Mouse (Mus musculus) stomach, embryonic 14.5 days (tissue): ENCODE results near the gene Naaladl1. TPM values are rescaled to one million over a fixed set of nuclear protein-coding genes. Genes with fewer than 3 reads are reported as not detected.

Experiments
- ATAC-seq: fragments of 200-750 bp; cut with Nextera tagmentation; 2 replicates; pipeline ENCODE4 v1.8.0; 2017; ENCODE audit warnings: low read depth, moderate TSS enrichment; ENCODE audit not compliant: insufficient number of reproducible peaks, insufficient read depth, low FRiP score
- H3K27ac ChIP-seq: fragments of 300-500 bp; sonication (generic); 2 replicates; pipeline ENCODE4 v1.5.1; 2014; ENCODE audit warnings: mild to moderate bottlenecking, low read length, moderate library complexity, mixed read lengths
- H3K27me3 ChIP-seq: fragments of 300-500 bp; sonication (generic); 2 replicates; pipeline ENCODE4 v1.6.1; 2014; ENCODE audit warnings: low read length, control low read depth, mixed read lengths; ENCODE audit not compliant: control insufficient read depth, insufficient read depth
- H3K36me3 ChIP-seq: fragments of 300-500 bp; sonication (generic); 2 replicates; pipeline ENCODE4 v1.6.1; 2014; ENCODE audit warnings: mild to moderate bottlenecking, control low read depth, low read length, moderate library complexity, mixed read lengths; ENCODE audit not compliant: control insufficient read depth, insufficient read depth
- H3K4me1 ChIP-seq: fragments of 300-500 bp; sonication (generic); 2 replicates; pipeline ENCODE4 v1.6.1; 2014; ENCODE audit warnings: low read length, control low read depth, mixed read lengths; ENCODE audit not compliant: control insufficient read depth, insufficient read depth
- H3K4me2 ChIP-seq: fragments of 300-500 bp; sonication (generic); replicated peaks from 2 replicates; pipeline ENCODE4 v1.6.1; 2014; ENCODE audit warnings: low read depth, low read length, control low read depth
- H3K4me3 ChIP-seq: fragments of 300-500 bp; sonication (generic); 2 replicates; pipeline ENCODE4 v1.5.1; 2014; ENCODE audit warnings: low read depth, low read length, control low read depth
- H3K9ac ChIP-seq: fragments of 300-500 bp; sonication (generic); replicated peaks from 2 replicates; pipeline ENCODE4 v1.6.1; 2014; ENCODE audit warnings: low read depth, mild to moderate bottlenecking, control low read depth, low read length, moderate library complexity, mixed read lengths
- H3K9me3 ChIP-seq: fragments of 300-500 bp; sonication (generic); 2 replicates; pipeline ENCODE4 v1.6.1; 2016; ENCODE audit warnings: low read depth, low read length, control low read depth; ENCODE audit not compliant: control insufficient read depth
- WGBS: fragments of 180-500 bp; shearing (Covaris S2); extraction: QIAGEN DNeasy Blood & Tissue Kit; methylation state at CpG from one replicate; pipeline ENCODE4 v1.1.7; 2014; 5-methylcytosine and 5-hydroxymethylcytosine counted together
- polyA plus RNA-seq: library from polyadenylated mRNA; unstranded; fragments of >200 nt; fragmentation: Nextera tagmentation; extraction: Ambion mirVana; gene quantifications from 2 replicates; pipeline ENCODE4 v1.2.1, GENCODE M21; 2014

The Naaladl1 gene
- polyA plus RNA-seq, 1 experiment from 2014 or later: 0.54 TPM

DNA sequence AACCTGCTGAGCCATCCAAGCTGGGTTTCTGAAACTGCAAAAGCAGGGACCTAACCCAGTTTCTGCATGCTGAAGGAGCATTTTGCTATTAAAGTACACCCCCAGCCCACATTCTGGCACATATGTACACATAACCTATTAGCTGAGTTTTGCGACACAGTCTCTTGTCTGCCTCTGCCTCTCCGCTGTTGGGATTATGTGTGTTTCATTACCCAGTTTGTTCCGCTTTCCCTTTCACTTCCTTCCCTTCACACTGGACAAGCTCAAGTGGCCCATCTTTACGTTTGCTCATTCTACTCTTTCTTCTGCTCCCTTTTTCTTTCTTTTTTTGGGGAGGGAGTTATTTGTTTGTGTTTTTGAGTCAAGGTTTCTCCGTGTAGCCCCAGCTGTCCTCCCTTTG is 31.7 kb upstream of the Naaladl1 start:
- no peak overlapping the region for H3K9ac ChIP-seq
- H3K36me3 ChIP-seq: peaks cover 25% of the 10 kb centered on the region
- 93% methylated on average over 5 of the region's 5 CpGs for WGBS
- ATAC-seq: no peak
- H3K27ac ChIP-seq: no peak overlapping the region
- peaks cover 7% of the 10 kb centered on the region; the same call in 1 of the 2 replicates for H3K4me1 ChIP-seq
- H3K4me2 ChIP-seq: no peak overlapping the region
- no peak overlapping the region for H3K4me3 ChIP-seq
- H3K27me3 ChIP-seq: no peaks in the 10 kb centered on the region
- no peaks in the 10 kb centered on the region for H3K9me3 ChIP-seq

DNA sequence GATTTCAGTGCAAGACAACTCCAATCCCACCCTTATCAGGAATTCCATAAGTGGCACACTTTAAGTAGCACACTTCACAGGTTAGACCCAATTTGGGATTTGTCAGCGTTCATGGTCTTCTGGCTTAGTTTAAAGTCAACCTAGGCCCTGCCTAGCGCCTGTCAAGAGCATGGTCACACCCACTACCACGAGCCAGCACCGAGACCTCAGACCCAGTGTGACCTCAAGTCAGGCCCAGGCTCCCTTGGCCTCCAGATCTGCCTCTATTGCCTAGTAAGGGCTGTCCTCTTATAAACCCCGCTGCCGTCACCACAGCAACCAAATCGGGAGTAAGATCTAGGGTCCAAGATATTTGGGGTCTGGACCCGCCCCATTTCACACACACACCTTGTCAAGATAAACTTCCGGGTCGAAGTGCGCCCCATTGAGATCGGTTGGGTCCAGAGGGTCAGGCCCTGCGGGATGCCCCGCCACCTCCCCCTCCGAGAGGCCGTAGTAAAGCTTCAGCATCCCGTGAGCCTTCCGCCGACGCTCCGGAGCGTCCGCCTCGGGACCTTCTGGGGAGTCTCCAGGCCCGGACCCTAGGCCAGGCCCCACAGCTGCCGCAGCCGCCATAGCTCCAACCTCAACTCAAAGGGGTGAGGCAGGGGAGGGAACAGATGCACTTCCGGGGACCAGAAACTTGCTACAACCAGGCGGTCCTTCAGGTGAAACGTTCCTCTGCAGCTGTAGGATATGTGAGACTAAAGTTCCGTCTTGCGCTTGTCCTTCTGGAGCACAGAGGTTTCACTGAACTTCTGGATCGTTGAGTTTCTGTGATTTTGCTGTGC is 28.8 kb upstream of the Naaladl1 start, which contains the start of gene Vps51:
TSS of gene Vps51 (minus strand) at position 668 of the 830 bp plus-strand sequence.
- Histone ChIP-seq H3K4me3 (peak within 1 kb of the TSS; percentile 79), H3K9ac (peak within 1 kb of the TSS; percentile 65), H3K4me1 (peaks cover 7% of the 10 kb centered on the region; the same call in 1 of the 2 replicates), H3K27ac (peak within 1 kb of the TSS; percentile 85), H3K4me2 (peak within 1 kb of the TSS; percentile 86), H3K36me3 (peaks cover 30% of the 10 kb centered on the region), H3K9me3 (no peaks in the 10 kb centered on the region), H3K27me3 (no peaks in the 10 kb centered on the region)
- ATAC-seq: peak; percentile 84
- WGBS: 1% methylated on average over 33 of the region's 33 CpGs

DNA sequence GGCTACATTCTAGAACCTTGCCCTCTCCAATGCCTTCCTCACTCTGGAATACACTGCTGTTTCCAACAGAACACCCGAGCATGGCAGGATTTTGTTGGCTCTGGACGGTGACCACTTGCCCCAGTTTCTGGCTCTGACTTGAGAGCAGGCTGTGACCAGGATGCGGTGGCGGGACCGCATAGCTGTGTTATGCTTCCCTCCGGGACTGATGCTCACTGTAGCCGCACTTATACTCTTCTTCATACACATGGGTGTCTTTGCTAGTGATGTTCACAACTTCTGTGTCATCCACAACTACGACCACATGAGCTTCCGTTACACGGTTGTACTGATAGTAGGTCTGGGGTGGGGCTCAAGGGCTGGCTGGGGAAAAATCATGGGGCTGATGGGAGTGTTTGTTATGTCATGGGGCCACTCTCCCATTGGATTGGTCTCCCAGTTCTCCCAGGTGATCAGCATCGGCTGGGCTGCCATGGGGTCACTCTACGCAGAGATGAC is 25.6 kb upstream of the Naaladl1 start, which contains the start of gene Tmem262:
TSS of gene Tmem262 (plus strand) at position 51 of the 498 bp plus-strand sequence.
- 89% methylated on average over 12 of the region's 12 CpGs for WGBS
- no peak within 1 kb of the TSS for H3K4me2 ChIP-seq
- no peak for ATAC-seq

DNA sequence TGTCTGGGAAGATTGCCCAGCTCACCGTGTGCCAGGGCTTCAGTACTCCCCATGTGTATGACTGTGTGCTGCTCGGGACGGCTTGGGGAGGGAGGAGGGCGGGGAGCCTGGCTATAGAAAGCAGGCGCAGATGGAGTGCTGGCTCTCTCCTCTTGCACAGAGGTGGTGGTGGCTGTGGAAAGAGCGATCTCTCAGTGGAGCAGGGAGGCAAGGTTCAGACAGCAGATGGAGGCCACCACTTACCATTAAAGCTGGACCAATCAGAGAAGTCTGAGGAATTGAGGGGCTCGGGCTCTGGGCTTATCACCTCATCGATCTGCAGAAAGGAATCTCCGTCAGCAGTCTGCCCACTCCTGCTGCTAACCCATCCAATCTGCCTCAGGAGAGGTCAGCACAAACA is 23.4 kb upstream of the Naaladl1 start, which contains the start of gene Gm28374:
TSS of gene Gm28374 (minus strand) at position 101 of the 400 bp plus-strand sequence.
- H3K36me3 ChIP-seq: peaks cover 34% of the 10 kb centered on the region
- no peak within 1 kb of the TSS for H3K9ac ChIP-seq
- WGBS: 89% methylated on average over 9 of the region's 9 CpGs
- H3K27ac ChIP-seq: no peak within 1 kb of the TSS
- H3K4me1 ChIP-seq: peaks cover 11% of the 10 kb centered on the region
- no peak for ATAC-seq
- H3K27me3 ChIP-seq: no peaks in the 10 kb centered on the region
- H3K4me3 ChIP-seq: no peak within 1 kb of the TSS
- no peaks in the 10 kb centered on the region for H3K9me3 ChIP-seq
- H3K4me2 ChIP-seq: no peak within 1 kb of the TSS

More for the DNA sequence above, 25.6 kb upstream of the Naaladl1 start, which contains the start of gene Tmem262:
- H3K27ac ChIP-seq: no peak within 1 kb of the TSS
- H3K9ac ChIP-seq: no peak within 1 kb of the TSS
- peaks cover 31% of the 10 kb centered on the region for H3K36me3 ChIP-seq
- H3K27me3 ChIP-seq: no peaks in the 10 kb centered on the region
- H3K4me3 ChIP-seq: no peak within 1 kb of the TSS
- H3K4me1 ChIP-seq: peaks cover 14% of the 10 kb centered on the region
- no peaks in the 10 kb centered on the region for H3K9me3 ChIP-seq

- peak within 1 kb of the TSS; percentile 44; the same call in 1 of the 2 replicates for H3K27ac ChIP-seq
- peak within 1 kb of the TSS; percentile 64 for H3K9ac ChIP-seq
- peak; percentile 89 for ATAC-seq
- H3K4me3 ChIP-seq: peak within 1 kb of the TSS; percentile 60
- no peaks in the 10 kb centered on the region for H3K9me3 ChIP-seq
- peak within 1 kb of the TSS; percentile 97 for H3K4me2 ChIP-seq
- H3K4me1 ChIP-seq: peaks cover 11% of the 10 kb centered on the region
- peaks cover 34% of the 10 kb centered on the region for H3K36me3 ChIP-seq
- H3K27me3 ChIP-seq: no peaks in the 10 kb centered on the region
- under 1% methylated on average over 58 of the region's 58 CpGs for WGBS
Measured at GRCm38 (mm10) chr19:6084478-6085248, 20.9 kb upstream of the Naaladl1 start, which contains the start of the genes Zfpl1 and Cdca5. TSS of gene Zfpl1 (minus strand) at chr19:6084956. TSS of gene Cdca5 (plus strand) at chr19:6084983.

DNA sequence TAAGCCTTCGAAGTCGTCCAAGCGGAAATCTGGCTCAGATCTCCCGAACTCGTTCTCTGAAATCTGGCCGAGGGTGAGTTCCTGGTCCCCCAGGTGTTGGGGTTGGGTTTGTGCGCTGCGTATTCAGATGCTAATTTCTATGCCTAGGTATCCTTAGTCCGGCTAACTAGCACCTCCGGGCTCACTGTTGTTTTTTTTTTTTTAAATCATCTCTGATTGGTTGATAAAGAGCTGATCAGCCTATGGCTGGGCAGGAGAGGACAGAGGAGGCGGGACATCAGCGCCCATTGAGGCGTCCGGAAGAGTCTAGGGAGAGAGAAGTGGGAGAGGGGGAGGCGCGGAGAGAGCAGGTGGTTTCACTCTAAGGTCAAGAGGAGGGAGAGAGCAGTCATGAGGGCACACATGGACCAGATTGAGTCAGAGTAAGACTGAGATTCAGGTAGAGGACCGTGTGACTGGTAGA is 20.1 kb upstream of the Naaladl1 start:
- ATAC-seq: peak; percentile 79; the same call in 1 of the 2 replicates
- H3K9ac ChIP-seq: no peak overlapping the region; the same call in 1 of the 2 replicates
- peaks cover 11% of the 10 kb centered on the region for H3K4me1 ChIP-seq
- H3K27ac ChIP-seq: peak overlapping the region; percentile 34; the same call in 1 of the 2 replicates
- H3K9me3 ChIP-seq: no peaks in the 10 kb centered on the region
- H3K4me2 ChIP-seq: peak overlapping the region; percentile 54
- peaks cover 36% of the 10 kb centered on the region for H3K36me3 ChIP-seq
- WGBS: under 1% methylated on average over 17 of the region's 17 CpGs
- H3K27me3 ChIP-seq: no peaks in the 10 kb centered on the region
- H3K4me3 ChIP-seq: peak overlapping the region; percentile 60

- Histone ChIP-seq H3K9ac (no peak overlapping the region), H3K4me3 (no peak overlapping the region), H3K4me2 (no peak overlapping the region), H3K27me3 (no peaks in the 10 kb centered on the region), H3K9me3 (no peaks in the 10 kb centered on the region), H3K4me1 (peaks cover 7% of the 10 kb centered on the region), H3K36me3 (peaks cover 35% of the 10 kb centered on the region), H3K27ac (no peak overlapping the region)
- no peak for ATAC-seq
- 92% methylated on average over 13 of the region's 13 CpGs for WGBS
Measured at GRCm38 (mm10) chr19:6088841-6089240, 16.7 kb upstream of the Naaladl1 start.

DNA sequence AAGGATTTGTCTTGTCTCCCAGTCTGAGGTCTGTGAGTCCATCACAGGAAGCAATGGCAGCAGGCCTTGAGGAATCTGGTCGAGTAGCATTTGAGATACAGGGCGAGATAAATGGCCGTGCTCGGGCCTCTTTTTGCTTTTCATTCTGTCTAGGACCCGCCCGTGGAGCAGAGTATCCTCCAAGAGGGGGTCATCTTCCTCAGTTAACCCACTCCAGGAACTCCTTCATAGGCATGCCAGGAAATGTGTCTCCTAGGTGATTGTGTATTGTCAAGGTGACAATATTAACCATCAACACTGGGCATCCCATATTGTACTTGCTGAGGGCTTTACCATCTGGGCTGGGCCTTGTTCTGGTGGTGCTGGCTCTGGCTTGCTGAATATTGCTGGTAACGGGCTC is 11.5 kb upstream of the Naaladl1 start, which contains the start of gene AC131692.1:
TSS of gene AC131692.1 (plus strand) at position 301 of the 400 bp plus-strand sequence.
- Histone ChIP-seq H3K36me3 (peaks cover 27% of the 10 kb centered on the region), H3K4me1 (no peaks in the 10 kb centered on the region), H3K4me2 (no peak within 1 kb of the TSS), H3K4me3 (no peak within 1 kb of the TSS), H3K27ac (no peak within 1 kb of the TSS), H3K9ac (no peak within 1 kb of the TSS), H3K9me3 (no peaks in the 10 kb centered on the region), H3K27me3 (no peaks in the 10 kb centered on the region)
- WGBS: 81% methylated on average over 7 of the region's 7 CpGs
- ATAC-seq: no peak
